Mouse (Mus musculus) E14TG2a.4 (cell line): ENCODE results near the gene Polr2b.

Experiments
- CTCF ChIP-seq: conservative IDR thresholded peaks from 2 replicates; pipeline ENCODE4 v1.5.1; 2014; ENCODE audit warnings: low read length
- POU5F1 ChIP-seq: IDR thresholded peaks from 2 replicates; pipeline ENCODE4 v1.6.1; 2014; ENCODE audit warnings: low read length, borderline replicate concordance

DNA sequence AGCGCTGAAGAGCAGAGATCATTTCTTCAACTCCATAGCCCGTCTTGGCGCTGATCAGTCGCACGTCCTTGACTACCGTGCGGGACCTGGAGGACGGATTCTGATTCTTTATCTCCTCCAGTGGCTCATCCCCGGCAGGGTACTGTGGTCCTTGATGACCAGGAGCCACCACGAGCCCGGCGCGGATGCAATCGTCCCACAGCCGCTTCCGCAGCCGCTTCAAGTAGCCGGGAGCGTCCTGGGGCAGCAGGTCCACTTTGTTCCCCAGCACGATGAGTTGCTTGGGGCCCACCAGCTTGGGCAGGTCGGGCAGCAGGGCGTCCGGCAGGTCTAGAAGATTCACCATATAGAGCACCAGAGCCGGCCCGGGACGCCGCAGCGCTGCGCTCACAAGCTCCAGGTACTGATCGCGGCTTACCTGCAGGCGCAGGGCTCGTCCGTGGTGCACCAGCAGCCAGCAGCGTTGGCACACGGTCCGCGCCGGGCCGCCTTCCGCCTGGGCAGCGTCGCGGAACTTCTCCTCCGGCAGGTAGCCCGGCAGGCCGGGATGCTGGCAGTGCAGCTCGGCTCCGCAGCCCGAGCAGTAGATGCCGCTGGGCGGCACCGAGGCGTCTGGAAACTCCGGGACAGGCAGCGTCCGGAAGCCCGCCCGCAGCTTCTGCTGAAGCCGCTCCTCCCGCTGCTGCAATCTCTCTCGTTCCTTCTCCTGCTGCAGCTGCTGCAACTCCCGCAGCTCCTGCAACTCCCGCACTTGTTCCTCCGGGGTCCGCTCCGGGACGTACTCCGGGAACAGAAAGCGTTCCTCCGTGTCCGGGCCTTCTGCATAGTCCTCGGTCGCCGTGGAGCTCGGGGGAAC, 668 bp upstream of the Polr2b start:
- TF ChIP-seq CTCF (no peak), POU5F1 (no peak)
